Mouse (Mus musculus) CH12.LX (cell line): ENCODE data around the gene Poln.

Experiments used
- CTCF ChIP-seq, 2 experiments: IDR thresholded peaks in 1 of 2; conservative IDR thresholded peaks in 1 of 2; 2 replicates each; pipeline ENCODE4 v1.5.1; 2011 to 2012; ENCODE audit warnings: low read depth in 2 of 2, low read length in 2 of 2, improper control_type of control experiment in 1 of 2, inconsistent platforms in 1 of 2, mild to moderate bottlenecking in 1 of 2, moderate library complexity in 1 of 2
- IRF4 ChIP-seq: IDR thresholded peaks from 2 replicates; pipeline ENCODE4 v1.6.1; 2014; ENCODE audit warnings: low read depth, mild to moderate bottlenecking, inconsistent platforms, low read length, improper control_type of control experiment
- MAX ChIP-seq: IDR thresholded peaks from 2 replicates; pipeline ENCODE4 v1.6.1; 2011; ENCODE audit warnings: low read length, improper control_type of control experiment
- MYC ChIP-seq: IDR thresholded peaks from 2 replicates; pipeline ENCODE4 v1.6.1; 2011; ENCODE audit warnings: low read depth, mild to moderate bottlenecking, improper control_type of control experiment, low read length
- POLR2A ChIP-seq: IDR thresholded peaks from 2 replicates; pipeline ENCODE4 v1.6.1; 2011; ENCODE audit warnings: low read depth, mild to moderate bottlenecking, improper control_type of control experiment, low read length
- POLR2AphosphoS2 ChIP-seq: IDR thresholded peaks from 2 replicates; pipeline ENCODE4 v1.6.1; 2011; ENCODE audit warnings: low read depth, low read length, improper control_type of control experiment
- TBP ChIP-seq: conservative IDR thresholded peaks from 2 replicates; pipeline ENCODE4 v1.6.1; 2011; ENCODE audit warnings: low read depth, low read length, improper control_type of control experiment
- TCF12 ChIP-seq: IDR thresholded peaks from 2 replicates; pipeline ENCODE4 v1.6.1; 2014; ENCODE audit warnings: low read depth, mild to moderate bottlenecking, inconsistent platforms, low read length, improper control_type of control experiment
- ZMIZ1 ChIP-seq: IDR thresholded peaks from 2 replicates; pipeline ENCODE4 v1.6.1; 2012; ENCODE audit warnings: low read depth, mild to moderate bottlenecking, inconsistent platforms, low read length, improper control_type of control experiment
- ZNF384 ChIP-seq: IDR thresholded peaks from 2 replicates; pipeline ENCODE4 v1.6.1; 2012; ENCODE audit warnings: low read depth, low read length, improper control_type of control experiment, inconsistent platforms

- TF ChIP-seq IRF4: no peak
- TF ChIP-seq POLR2A: no peak
- no peak for TF ChIP-seq ZMIZ1
- no peak for TF ChIP-seq TCF12
- TF ChIP-seq MAX: no peak
- TF ChIP-seq ZNF384: no peak
- TF ChIP-seq MYC: no peak
- TF ChIP-seq POLR2AphosphoS2: no peak
- no peak for TF ChIP-seq CTCF (conservative IDR thresholded peaks at IDR 0.05 in 1 of 2, IDR thresholded peaks at IDR 0.05 in 1 of 2; ENCODE audit: low read depth in 2 of 2, low read length in 2 of 2)
- TF ChIP-seq TBP: no peak
These were observed 185.7 kb downstream of the Poln start, which contains the start of gene Gm1673 for GRCm38 (mm10) chr5:33983309-33984121.
